Mouse (Mus musculus) spleen, adult 2 months (tissue): ENCODE measurements around the gene Lama1.

Experiments used
- CTCF ChIP-seq: fragments of 200-500 bp; IDR thresholded peaks from 2 replicates; pipeline ENCODE4 v1.5.1; 2011; ENCODE audit warnings: mild to moderate bottlenecking, inconsistent platforms; ENCODE audit not compliant: insufficient read depth, insufficient read length, insufficient replicate concordance; ENCODE audit errors: extremely low read depth
- POLR2A ChIP-seq: fragments of 200-500 bp; IDR thresholded peaks from 2 replicates; pipeline ENCODE4 v1.6.1; 2011; ENCODE audit warnings: low read depth, low read length, inconsistent platforms

DNA sequence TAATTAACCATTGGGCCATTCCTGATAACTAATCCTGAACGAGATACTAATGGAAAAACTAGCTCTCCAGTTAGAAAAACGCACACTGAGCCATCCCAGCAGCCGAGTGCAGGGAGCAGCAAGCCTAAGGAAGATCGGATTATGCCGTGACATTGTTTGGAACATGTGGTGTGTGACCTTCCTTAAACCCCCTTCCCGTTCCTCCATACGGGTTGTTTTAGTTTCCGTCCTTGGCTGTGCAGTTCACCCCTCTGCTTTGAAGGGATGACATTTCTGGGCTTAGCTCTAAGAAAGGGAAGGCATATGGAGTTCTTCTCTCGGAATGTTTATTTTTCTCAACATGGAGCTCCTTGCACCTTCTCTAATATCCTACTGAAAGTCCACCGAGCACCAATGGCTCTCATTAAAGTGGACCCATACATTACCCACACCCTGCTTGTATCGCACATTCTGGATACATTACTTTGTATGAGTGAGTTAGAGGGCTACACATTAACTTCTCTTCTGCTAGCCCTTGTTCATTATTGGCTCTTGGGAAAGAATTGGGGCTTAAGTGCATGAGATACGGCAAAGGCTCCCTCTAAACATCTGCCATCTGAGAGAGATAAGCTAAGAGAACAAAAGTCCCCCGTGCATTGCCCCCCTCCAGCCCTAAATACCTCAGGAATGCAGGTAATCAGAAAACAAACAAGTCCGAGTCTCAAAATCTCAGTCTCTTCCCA, 11.9 kb upstream of the Lama1 start:
- TF ChIP-seq CTCF (no peak), POLR2A (no peak)
